Mouse (Mus musculus) liver, adult 2 months (tissue): ENCODE measurements around the gene Ptpn21. TPM values are rescaled to one million over a fixed set of nuclear protein-coding genes. Genes with fewer than 3 reads are reported as not detected.

Experiments
- DNase-seq: peaks from one replicate; pipeline ENCODE4 v3.0.0-alpha.2; 2011; ENCODE audit warnings: low read depth, low spot score; ENCODE audit errors: extremely low read depth
- H3K27ac ChIP-seq: fragments of 200-500 bp; replicated peaks from 2 replicates; pipeline ENCODE4 v1.5.1; 2012; ENCODE audit warnings: low read depth, mild to moderate bottlenecking, control low read depth, inconsistent platforms, low read length; ENCODE audit not compliant: insufficient read depth
- H3K27me3 ChIP-seq: fragments of 200-500 bp; 2 replicates; pipeline ENCODE4 v1.6.1; 2012; ENCODE audit warnings: mild to moderate bottlenecking, moderate library complexity, low read length, inconsistent platforms; ENCODE audit not compliant: control insufficient read depth, insufficient read depth
- H3K36me3 ChIP-seq: fragments of 200-500 bp; 2 replicates; pipeline ENCODE4 v1.6.1; 2012; ENCODE audit warnings: low read length, inconsistent platforms; ENCODE audit not compliant: control insufficient read depth, insufficient read depth
- H3K4me1 ChIP-seq: fragments of 200-500 bp; 2 replicates; pipeline ENCODE4 v1.6.1; 2011; ENCODE audit warnings: low read length; ENCODE audit not compliant: control insufficient read depth, insufficient read depth
- H3K4me3 ChIP-seq: fragments of 200-500 bp; 2 replicates; pipeline ENCODE4 v1.5.1; 2011; ENCODE audit warnings: low read depth, mild to moderate bottlenecking, control low read depth, low read length, moderate library complexity; ENCODE audit not compliant: insufficient read depth
- H3K79me2 ChIP-seq: fragments of 200-500 bp; 2 replicates; pipeline ENCODE4 v1.6.1; 2012; ENCODE audit warnings: inconsistent platforms, mild to moderate bottlenecking, low read length, moderate library complexity; ENCODE audit not compliant: control insufficient read depth, insufficient read depth
- H3K9ac ChIP-seq: fragments of 200-500 bp; 2 replicates; pipeline ENCODE4 v1.6.1; 2012; ENCODE audit warnings: low read depth, mild to moderate bottlenecking, control low read depth, inconsistent platforms, low read length
- CTCF ChIP-seq: fragments of 200-500 bp; IDR thresholded peaks from 2 replicates; pipeline ENCODE4 v1.5.1; 2011; ENCODE audit warnings: low read depth, low read length, control low read depth
- POLR2A ChIP-seq: fragments of 200-500 bp; IDR thresholded peaks from 2 replicates; pipeline ENCODE4 v1.6.1; 2011; ENCODE audit warnings: low read length, control low read depth; ENCODE audit not compliant: insufficient read depth; ENCODE audit errors: extremely low read depth
- WGBS: fragments of 180-500 bp; shearing (Covaris S2); methylation state at CpG from one replicate; pipeline ENCODE4 v1.1.7; 2018; 5-methylcytosine and 5-hydroxymethylcytosine counted together
- polyA plus RNA-seq: library from polyadenylated mRNA; depleted of rRNA; stranded (reverse); fragments of >200 nt; gene quantifications from 2 replicates; pipeline ENCODE4 v1.2.3, GENCODE M21; 2012
- total RNA-seq: library from RNA; depleted of rRNA; stranded (reverse); fragments of >200 nt; gene quantifications from 2 replicates; pipeline ENCODE4 v1.2.3, GENCODE M21; 2014

Gene Ptpn21
- total and polyA plus RNA-seq, 2 experiments: 5.9 to 12.2 TPM

GRCm38 (mm10) chr12:98682196-98682595 is 55.0 kb downstream of the Ptpn21 start:
- TF ChIP-seq POLR2A: no peak
- TF ChIP-seq CTCF: no peak
- 87% methylated on average over 15 of the region's 15 CpGs for WGBS
- Histone ChIP-seq H3K9ac (no peak overlapping the region), H3K27me3 (no peaks in the 10 kb centered on the region), H3K4me3 (no peak overlapping the region), H3K79me2 (no peaks in the 10 kb centered on the region), H3K27ac (no peak overlapping the region), H3K36me3 (peaks cover 38% of the 10 kb centered on the region), H3K4me1 (no peaks in the 10 kb centered on the region)
- no peak for DNase-seq

GRCm38 (mm10) chr12:98679906-98680305 is 57.3 kb downstream of the Ptpn21 start:
- no peaks in the 10 kb centered on the region for H3K79me2 ChIP-seq
- no peak overlapping the region for H3K4me3 ChIP-seq
- H3K27me3 ChIP-seq: no peaks in the 10 kb centered on the region
- no peak overlapping the region for H3K27ac ChIP-seq
- no peaks in the 10 kb centered on the region for H3K4me1 ChIP-seq
- TF ChIP-seq CTCF (no peak), POLR2A (no peak)
- whole genome bisulfite sequencing: 94% methylated on average over 15 of the region's 15 CpGs
- peaks cover 37% of the 10 kb centered on the region for H3K36me3 ChIP-seq
- DNase-seq: no peak
- H3K9ac ChIP-seq: no peak overlapping the region

GRCm38 (mm10) chr12:98677336-98677735 is 59.9 kb downstream of the Ptpn21 start:
- H3K27ac ChIP-seq: no peak overlapping the region
- H3K4me1 ChIP-seq: no peaks in the 10 kb centered on the region
- no peaks in the 10 kb centered on the region for H3K27me3 ChIP-seq
- no peak for TF ChIP-seq POLR2A
- no peak for TF ChIP-seq CTCF
- no peak overlapping the region for H3K9ac ChIP-seq
- H3K36me3 ChIP-seq: peaks cover 31% of the 10 kb centered on the region
- H3K4me3 ChIP-seq: no peak overlapping the region
- H3K79me2 ChIP-seq: no peaks in the 10 kb centered on the region
- WGBS: 82% methylated on average over 14 of the region's 14 CpGs
- DNase-seq: no peak

GRCm38 (mm10) chr12:98676861-98677260 is 60.3 kb downstream of the Ptpn21 start:
- Histone ChIP-seq H3K4me3 (no peak overlapping the region), H3K27ac (no peak overlapping the region), H3K36me3 (peaks cover 31% of the 10 kb centered on the region), H3K79me2 (no peaks in the 10 kb centered on the region), H3K9ac (no peak overlapping the region), H3K4me1 (no peaks in the 10 kb centered on the region), H3K27me3 (no peaks in the 10 kb centered on the region)
- no peak for DNase-seq
- 97% methylated on average over 6 of the region's 6 CpGs for whole genome bisulfite sequencing
- TF ChIP-seq POLR2A: no peak
- no peak for TF ChIP-seq CTCF

GRCm38 (mm10) chr12:98674627-98675143 is 62.5 kb downstream of the Ptpn21 start:
- TF ChIP-seq POLR2A: no peak
- TF ChIP-seq CTCF: peak; percentile 93
- Histone ChIP-seq H3K27me3 (no peaks in the 10 kb centered on the region), H3K79me2 (no peaks in the 10 kb centered on the region), H3K36me3 (peaks cover 14% of the 10 kb centered on the region), H3K9ac (peak overlapping the region; percentile 68), H3K4me1 (no peaks in the 10 kb centered on the region), H3K4me3 (peak overlapping the region; percentile 52), H3K27ac (peak overlapping the region; percentile 83)
- 5% methylated on average over 9 of the region's 9 CpGs for WGBS
- peak; percentile 85 for DNase-seq

GRCm38 (mm10) chr12:98673879-98674278 is 63.3 kb downstream of the Ptpn21 start:
- TF ChIP-seq CTCF (no peak), POLR2A (no peak)
- peaks cover 10% of the 10 kb centered on the region for H3K36me3 ChIP-seq
- H3K4me1 ChIP-seq: no peaks in the 10 kb centered on the region
- no peak overlapping the region for H3K9ac ChIP-seq
- no peak overlapping the region for H3K4me3 ChIP-seq
- WGBS: 78% methylated on average over 6 of the region's 6 CpGs
- H3K79me2 ChIP-seq: no peaks in the 10 kb centered on the region
- DNase-seq: no peak
- no peaks in the 10 kb centered on the region for H3K27me3 ChIP-seq
- no peak overlapping the region for H3K27ac ChIP-seq
